Mouse (Mus musculus) bone marrow, adult 2 months (tissue): Measurements from ENCODE around the gene Ust. TPM values are rescaled to one million over a fixed set of nuclear protein-coding genes. Genes with fewer than 3 reads are reported as not detected.

Experiments used
- H3K27ac ChIP-seq: fragments of 200-500 bp; 2 replicates; pipeline ENCODE4 v1.5.1; 2012; ENCODE audit warnings: low read depth, mild to moderate bottlenecking, control low read depth, inconsistent platforms, low read length; ENCODE audit not compliant: control insufficient read depth, poor library complexity, insufficient read depth
- H3K4me1 ChIP-seq: fragments of 200-500 bp; 2 replicates; pipeline ENCODE4 v1.6.1; 2011; ENCODE audit warnings: low read length; ENCODE audit not compliant: control insufficient read depth, insufficient read depth
- H3K4me3 ChIP-seq: fragments of 200-500 bp; replicated peaks from 2 replicates; pipeline ENCODE3; 2011; ENCODE audit warnings: mild to moderate bottlenecking, low read depth, low read length, control low read depth; ENCODE audit not compliant: control insufficient read depth
- CTCF ChIP-seq: fragments of 200-500 bp; IDR thresholded peaks from 2 replicates; pipeline ENCODE4 v1.5.1; 2011; ENCODE audit warnings: low read length, control low read depth; ENCODE audit not compliant: control insufficient read depth, insufficient read depth
- POLR2A ChIP-seq: fragments of 200-500 bp; IDR thresholded peaks from 2 replicates; pipeline ENCODE4 v1.6.1; 2011; ENCODE audit warnings: low read depth, mild to moderate bottlenecking, control low read depth, low read length, borderline replicate concordance; ENCODE audit not compliant: control insufficient read depth
- WGBS: fragments of 180-500 bp; shearing (Covaris S2); methylation state at CpG from one replicate; pipeline ENCODE4 v1.1.7; 2018; 5-methylcytosine and 5-hydroxymethylcytosine counted together
- polyA plus RNA-seq: library from polyadenylated mRNA; stranded (reverse); fragments of >200 nt; gene quantifications from 2 replicates; pipeline ENCODE4 v1.2.4, GENCODE M21; 2011; ENCODE audit warnings: low replicate concordance; ENCODE audit not compliant: missing spikeins, insufficient read depth, insufficient read length

Gene Ust
- polyA plus RNA-seq, 1 experiment: 0.47 TPM

- H3K4me1 ChIP-seq: no peaks in the 10 kb centered on the region
- no peak overlapping the region for H3K4me3 ChIP-seq
- 90% methylated on average over 3 of the region's 3 CpGs for WGBS
- TF ChIP-seq POLR2A (no peak), CTCF (no peak)
- H3K27ac ChIP-seq: no peak overlapping the region
Observed at GRCm38 (mm10) chr10:8226650-8227049, 292.0 kb downstream of the Ust start.

- TF ChIP-seq POLR2A: no peak
- TF ChIP-seq CTCF: no peak
- Histone ChIP-seq H3K4me3 (no peak overlapping the region), H3K4me1 (no peaks in the 10 kb centered on the region; the same call in 1 of the 2 replicates), H3K27ac (no peak overlapping the region)
- WGBS: 55% methylated on average over 2 of the region's 2 CpGs
Observed at GRCm38 (mm10) chr10:8224641-8225040, 294.0 kb downstream of the Ust start.

- no peak for TF ChIP-seq POLR2A
- TF ChIP-seq CTCF: no peak
- Histone ChIP-seq H3K4me3 (no peak overlapping the region), H3K4me1 (no peaks in the 10 kb centered on the region; the same call in 1 of the 2 replicates), H3K27ac (no peak overlapping the region)
- WGBS: 80% methylated on average over 8 of the region's 8 CpGs
Observed at GRCm38 (mm10) chr10:8224046-8224445, 294.6 kb downstream of the Ust start.

DNA sequence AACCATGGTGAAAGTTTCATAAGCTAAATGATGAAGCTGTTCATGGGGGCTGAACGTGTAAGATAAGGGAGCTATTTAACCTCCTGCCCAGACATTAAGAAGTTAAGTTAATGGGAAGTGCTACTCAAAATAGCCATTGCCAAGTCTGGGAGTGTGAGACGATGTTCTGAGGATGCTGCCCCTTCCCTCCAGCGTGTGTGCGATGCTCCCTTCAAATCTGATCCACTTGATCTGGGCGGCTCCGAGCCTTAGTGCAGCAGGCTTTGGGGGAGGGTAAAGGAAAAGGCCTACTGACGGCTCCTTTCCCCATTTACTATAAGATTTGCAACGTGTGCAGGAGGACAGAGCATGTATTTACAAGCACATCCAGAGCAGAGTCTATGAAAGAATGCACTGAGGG, 301.7 kb downstream of the Ust start:
- TF ChIP-seq POLR2A (no peak), CTCF (no peak)
- 81% methylated on average over 8 of the region's 8 CpGs for WGBS
- Histone ChIP-seq H3K4me1 (no peaks in the 10 kb centered on the region; the same call in 1 of the 2 replicates), H3K27ac (no peak overlapping the region), H3K4me3 (no peak overlapping the region)

DNA sequence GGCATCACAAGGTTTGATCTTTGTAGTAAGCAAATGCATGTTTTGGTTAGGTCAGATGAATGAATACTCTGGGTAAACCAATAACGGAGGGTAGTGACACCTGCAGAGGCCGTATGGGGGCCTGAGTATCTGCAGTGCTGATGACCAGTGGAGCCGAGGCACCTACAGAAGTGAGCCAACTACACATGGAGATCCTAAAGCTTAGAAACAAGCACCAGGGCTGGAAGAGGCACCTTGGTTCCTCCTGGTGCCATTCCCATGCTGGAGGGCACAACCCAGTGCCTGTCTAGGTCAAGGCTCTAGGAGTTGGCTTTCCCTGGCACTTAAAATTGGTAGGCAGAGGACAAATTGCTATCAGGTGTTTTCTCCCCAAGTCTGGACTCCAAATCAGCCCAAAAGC, 303.4 kb downstream of the Ust start:
- TF ChIP-seq POLR2A (no peak), CTCF (no peak)
- Histone ChIP-seq H3K27ac (no peak overlapping the region), H3K4me3 (no peak overlapping the region), H3K4me1 (no peaks in the 10 kb centered on the region; the same call in 1 of the 2 replicates)
- WGBS: 84% methylated on average over 3 of the region's 3 CpGs

DNA sequence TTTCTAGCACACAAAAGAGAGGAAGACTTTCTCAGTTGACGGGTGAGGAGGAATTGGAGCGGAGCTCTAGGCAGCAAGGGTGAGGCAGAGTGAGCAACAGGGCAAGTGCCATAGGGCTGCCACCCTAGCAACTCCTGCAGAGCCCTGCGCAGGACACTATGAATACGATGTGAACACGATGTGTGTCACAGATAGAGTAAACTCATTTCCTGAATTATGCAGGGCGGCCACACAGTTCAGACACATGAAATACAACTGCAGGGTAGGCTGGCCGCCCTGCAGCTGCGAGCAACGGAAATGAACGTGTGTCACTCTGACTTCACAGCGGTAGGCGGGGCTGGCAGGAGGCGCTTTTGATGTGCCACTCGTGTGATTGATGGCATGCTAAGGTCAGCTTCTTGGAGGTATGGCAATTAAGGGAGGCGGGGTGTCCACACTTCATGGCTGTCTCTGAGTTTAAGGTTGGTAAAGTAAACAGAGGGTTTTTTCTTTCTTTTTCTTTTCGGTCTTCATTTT, 304.7 kb downstream of the Ust start:
- no peaks in the 10 kb centered on the region for H3K4me1 ChIP-seq
- TF ChIP-seq POLR2A (no peak), CTCF (no peak)
- H3K27ac ChIP-seq: peak overlapping the region; percentile 40
- H3K4me3 ChIP-seq: no peak overlapping the region
- WGBS: 7% methylated on average over 16 of the region's 16 CpGs

DNA sequence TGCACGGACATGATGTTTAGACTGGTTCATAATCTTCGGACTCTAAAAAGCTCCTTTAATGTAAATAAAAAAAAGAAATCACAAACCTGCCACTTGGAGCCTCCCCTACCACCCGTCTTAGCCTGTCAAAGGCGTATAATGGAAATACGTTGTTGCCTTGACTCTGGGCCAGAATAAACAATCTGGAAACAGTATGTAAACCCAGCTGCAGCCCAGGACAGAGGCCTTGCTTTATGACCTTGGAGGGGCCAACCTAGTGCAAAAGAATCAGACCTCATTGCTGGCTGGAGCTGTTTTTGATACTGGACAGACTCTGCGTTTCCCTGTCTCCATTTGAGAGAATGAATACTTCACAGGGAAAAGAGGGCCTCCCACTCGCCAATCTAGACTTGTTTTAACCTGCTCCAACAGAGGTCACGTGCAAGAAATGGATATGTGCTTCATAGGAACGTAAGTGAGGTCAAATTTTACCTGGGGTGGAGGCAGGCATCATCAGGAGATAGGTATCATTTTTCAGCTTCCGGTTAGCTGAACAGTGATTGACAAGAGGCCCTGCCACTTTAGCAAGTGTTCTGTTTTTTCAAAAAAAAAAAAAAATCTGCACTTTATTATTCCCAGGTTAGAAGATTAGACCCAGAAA, 305.2 kb downstream of the Ust start:
- 66% methylated on average over 10 of the region's 10 CpGs for WGBS
- no peak for TF ChIP-seq POLR2A
- no peak for TF ChIP-seq CTCF

GRCm38 (mm10) chr10:8212611-8213226, 305.9 kb downstream of the Ust start:
- Histone ChIP-seq H3K4me3 (no peak overlapping the region), H3K4me1 (no peaks in the 10 kb centered on the region), H3K27ac (no peak overlapping the region)
- TF ChIP-seq POLR2A: no peak
- TF ChIP-seq CTCF: no peak
- WGBS: 72% methylated on average over 11 of the region's 11 CpGs

More for the DNA sequence above, 305.2 kb downstream of the Ust start:
- no peaks in the 10 kb centered on the region for H3K4me1 ChIP-seq
- no peak overlapping the region for H3K4me3 ChIP-seq
- no peak overlapping the region; the same call in 1 of the 2 replicates for H3K27ac ChIP-seq
